Mouse (Mus musculus) megakaryocyte, embryonic 14.5 days (primary cell): ENCODE results near the gene Coro2a.

Source experiments
- FLI1 ChIP-seq: IDR thresholded peaks from 2 replicates; pipeline ENCODE4 v1.6.1; 2012; ENCODE audit warnings: low read length, inconsistent platforms, mixed read lengths
- GATA1 ChIP-seq: IDR thresholded peaks from 3 replicates; pipeline ENCODE4 v1.6.1; 2012; ENCODE audit warnings: mixed read lengths, low read length, inconsistent platforms, borderline replicate concordance

DNA sequence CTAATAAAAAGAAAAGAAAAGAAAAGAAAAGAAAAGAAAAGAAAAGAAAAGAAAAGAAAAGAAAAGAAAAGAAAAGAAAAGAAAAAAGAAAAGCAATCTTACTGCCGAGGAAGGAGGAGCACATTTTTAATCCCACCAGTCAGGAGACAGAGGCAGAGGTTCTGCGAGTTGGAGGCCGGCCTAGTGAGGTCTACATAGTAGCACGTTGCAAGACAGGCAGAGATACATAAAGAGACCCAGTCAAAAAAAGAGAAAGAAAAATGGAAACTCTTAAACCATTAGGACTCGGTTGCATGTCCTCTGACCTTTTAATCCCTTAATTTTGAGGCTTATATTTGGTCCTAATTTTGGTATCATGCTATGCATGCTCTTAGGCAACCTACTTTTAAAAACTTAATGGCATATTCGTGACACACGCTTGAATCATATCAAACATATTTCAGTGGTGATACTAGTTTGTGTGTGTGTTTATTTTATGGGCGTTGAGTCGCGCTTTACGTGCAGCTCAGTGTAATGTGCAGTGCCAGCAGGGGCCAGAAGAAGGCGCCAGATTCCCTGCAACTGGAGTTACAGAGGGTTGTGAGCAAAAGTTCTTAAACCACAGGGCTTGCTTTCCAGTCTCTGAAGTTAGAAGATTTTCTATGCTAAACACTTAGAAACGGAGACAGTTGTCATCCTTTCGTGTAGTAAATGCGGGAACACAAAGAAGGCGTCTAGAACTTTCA, 94.1 kb downstream of the Coro2a start:
- TF ChIP-seq GATA1 (no peak), FLI1 (no peak)
